Mouse (Mus musculus) C2C12 (cell line): Measurements from ENCODE around the gene Tesk1.

Experiments
- CTCF ChIP-seq: IDR thresholded peaks from one replicate; pipeline ENCODE4 v1.5.1; 2011; ENCODE audit not compliant: control insufficient read depth, insufficient read depth, insufficient read length
- MYOD1 ChIP-seq: IDR thresholded peaks from one replicate; pipeline ENCODE4 v1.6.1; 2011; ENCODE audit warnings: low read depth; ENCODE audit not compliant: control insufficient read depth, insufficient read length
- MYOG ChIP-seq: IDR thresholded peaks from one replicate; pipeline ENCODE4 v1.6.1; 2011; ENCODE audit not compliant: control insufficient read depth, insufficient read length; ENCODE audit errors: extremely low read depth
- USF1 ChIP-seq: IDR thresholded peaks from one replicate; pipeline ENCODE4 v1.6.1; 2011; ENCODE audit warnings: low read depth, mild to moderate bottlenecking, control low read depth, moderate library complexity

DNA sequence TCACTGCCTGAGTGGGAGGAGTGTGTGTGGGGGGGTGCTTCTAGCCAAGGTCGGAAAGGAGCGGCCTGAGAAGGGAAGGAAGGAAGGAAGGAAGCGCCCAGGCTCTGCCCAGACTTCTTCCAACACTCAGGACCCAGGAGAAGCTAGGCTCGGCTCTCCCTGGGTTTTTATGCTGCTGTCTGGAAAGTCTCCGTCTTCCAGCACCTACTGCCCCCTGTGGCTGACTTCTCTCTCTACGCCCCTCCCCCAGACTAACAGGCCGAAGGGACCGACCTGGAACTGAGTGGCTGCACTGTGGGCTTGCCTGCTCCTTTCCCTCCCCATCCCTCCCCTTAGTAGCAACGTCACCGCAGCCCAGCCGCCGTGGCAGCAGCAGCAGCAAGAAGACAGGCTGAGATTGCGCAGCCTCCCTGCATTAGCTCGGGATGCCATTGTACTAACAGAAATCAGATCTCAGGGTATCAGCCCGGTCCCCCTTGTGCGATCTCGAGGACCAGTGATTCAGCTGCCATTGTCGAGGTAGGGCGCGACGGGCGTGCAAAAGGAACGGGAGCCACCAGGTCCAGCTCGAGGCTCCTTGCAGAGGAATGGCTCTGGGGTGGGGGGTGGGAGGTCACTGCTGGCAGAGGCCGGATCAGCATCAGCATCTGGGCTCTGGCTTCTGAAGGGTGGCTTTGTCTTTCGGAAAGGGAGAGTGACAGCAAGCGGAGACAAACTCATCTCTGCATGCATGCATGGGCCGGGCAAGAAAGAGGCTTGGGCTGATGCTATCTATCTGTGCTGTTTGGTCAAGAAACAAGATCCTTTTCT lies 35.4 kb upstream of the Tesk1 start:
- TF ChIP-seq CTCF (no peak), USF1 (no peak), MYOD1 (no peak), MYOG (no peak)
